Mouse (Mus musculus): ENCODE measurements around the gene Mmp19. TPM values are rescaled to one million over a fixed set of nuclear protein-coding genes. Genes with fewer than 3 reads are reported as not detected.

Mmp19 gene
- 6.9 and 8.3 TPM in 2 replicates for polyA plus RNA-seq (2015; fragmentation: Nextera tagmentation; extraction: Ambion mirVana)

DNA sequence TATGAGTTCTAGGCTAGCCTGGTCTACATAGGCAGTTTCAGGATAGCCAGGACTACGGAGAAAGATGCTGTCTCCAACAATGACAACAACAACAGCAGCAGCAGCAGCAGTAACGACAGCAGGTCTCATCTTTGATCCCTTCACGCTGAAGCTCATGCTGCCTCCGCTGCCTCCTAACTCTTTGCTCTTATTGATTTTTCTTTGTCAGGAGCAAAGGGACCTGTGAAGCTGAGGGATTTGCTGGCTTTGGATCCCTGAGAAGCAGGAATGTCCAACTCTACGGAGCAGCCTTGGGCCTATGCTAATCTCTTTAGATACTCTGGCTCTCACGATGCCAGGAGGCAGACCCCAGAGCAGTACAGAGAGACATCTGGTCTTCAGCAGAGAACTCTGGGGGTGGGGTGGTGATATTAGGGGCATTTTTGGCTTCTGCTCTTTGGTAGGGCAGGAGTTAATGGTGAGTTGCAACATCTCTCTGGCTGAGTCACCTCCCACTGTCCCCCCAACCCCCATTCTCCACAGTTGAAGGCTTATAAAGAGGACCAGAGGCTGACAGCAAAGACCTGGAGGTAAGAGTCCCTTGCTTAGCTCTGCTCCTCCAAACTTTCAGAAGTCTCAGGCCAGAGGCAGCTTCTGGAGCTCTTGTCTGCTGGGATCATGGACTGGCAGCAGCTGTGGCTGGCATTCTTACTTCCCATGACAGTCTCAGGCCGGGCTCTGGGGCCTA is at the start of gene Mmp19:
Mmp19 (plus strand) TSS at position 513 of the 727 bp plus-strand sequence.
- DNase-seq, result no peak
- Histone ChIP-seq H3K9me3 (replicated peaks) (no peaks in the 10 kb centered on the region), H3K4me3 (replicated peaks) (peak within 1 kb of the TSS; percentile 41), H3K27me3 (no peaks in the 10 kb centered on the region), H3K27ac (peak within 1 kb of the TSS; percentile 62), H3K4me1 (replicated peaks) (0 out of 2 replicates have a peak, but pooled peaks cover 5% of the 10 kb centered on the region), H3K4me2 (peak within 1 kb of the TSS; percentile 42), H3K36me3 (no peaks in the 10 kb centered on the region), H3K9ac (peak within 1 kb of the TSS; percentile 43; the same call in 1 of the 2 replicates)
- WGBS (ENCODE audit: insufficient replicate concordance), result 56% methylated on average over 7 of the region's 7 CpGs
- peak; percentile 63 for ATAC-seq (ENCODE audit: low read depth)

DNA sequence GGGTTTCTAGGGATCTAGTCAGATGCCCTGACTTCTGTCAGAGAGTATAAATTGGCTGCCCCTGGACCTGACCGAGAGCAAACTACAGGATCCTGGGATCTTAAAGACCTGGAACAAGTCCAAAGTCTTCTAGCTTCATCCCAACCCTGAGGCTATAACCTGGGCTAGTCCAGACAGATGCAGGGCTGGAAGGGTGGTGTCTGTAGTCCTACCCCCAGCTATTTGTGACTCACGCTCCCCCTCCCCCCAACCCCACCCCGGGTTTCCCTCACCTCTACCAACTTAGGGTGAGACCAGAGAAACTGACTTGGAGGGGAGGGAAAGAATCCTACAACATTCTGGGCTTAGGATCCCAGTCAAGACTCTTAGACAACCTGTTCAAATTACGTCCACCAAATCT is 48.1 kb upstream of the Mmp19 start:
- WGBS (ENCODE audit: insufficient replicate concordance), result 41% methylated on average over 4 of the region's 4 CpGs
- ATAC-seq (ENCODE audit: low read depth), result no peak
- Histone ChIP-seq H3K27ac (no peak overlapping the region), H3K36me3 (no peaks in the 10 kb centered on the region), H3K4me2 (peak overlapping the region; percentile 72), H3K9me3 (replicated peaks) (no peaks in the 10 kb centered on the region), H3K4me1 (replicated peaks) (peaks cover 46% of the 10 kb centered on the region), H3K27me3 (peaks cover 48% of the 10 kb centered on the region), H3K9ac (no peak overlapping the region), H3K4me3 (replicated peaks) (peak overlapping the region; percentile 59)
- no peak for DNase-seq

DNA sequence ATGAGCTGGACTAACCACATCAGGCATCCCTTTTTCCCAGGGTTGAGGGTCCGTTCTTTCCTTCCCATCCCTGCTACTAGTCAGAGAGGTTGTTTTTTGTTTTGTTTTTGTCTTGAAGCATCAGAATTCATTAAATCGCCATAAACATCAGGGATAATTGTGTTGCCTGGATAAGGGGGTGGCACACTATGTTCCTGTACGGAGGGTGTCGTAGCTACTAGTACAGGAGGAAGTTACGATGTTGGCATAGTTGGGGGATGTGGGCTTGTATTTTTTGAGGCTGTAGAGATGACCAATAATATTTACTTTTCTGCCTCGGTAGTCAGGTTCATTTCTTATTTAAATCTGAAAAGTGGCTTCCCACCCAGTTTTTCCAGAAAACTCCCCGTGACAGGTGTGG is 47.5 kb upstream of the Mmp19 start:
- no peak for DNase-seq
- H3K27me3 ChIP-seq, result peaks cover 48% of the 10 kb centered on the region
- peak overlapping the region; percentile 59 for H3K4me3 ChIP-seq (replicated peaks)
- ATAC-seq (ENCODE audit: low read depth), result no peak
- no peaks in the 10 kb centered on the region for H3K9me3 ChIP-seq (replicated peaks)
- peak overlapping the region; percentile 72 for H3K4me2 ChIP-seq
- no peaks in the 10 kb centered on the region for H3K36me3 ChIP-seq
- peak overlapping the region; percentile 56 for H3K9ac ChIP-seq
- peaks cover 44% of the 10 kb centered on the region for H3K4me1 ChIP-seq (replicated peaks)
- WGBS (ENCODE audit: insufficient replicate concordance), result 1% methylated on average over 7 of the region's 7 CpGs
- no peak overlapping the region for H3K27ac ChIP-seq

DNA sequence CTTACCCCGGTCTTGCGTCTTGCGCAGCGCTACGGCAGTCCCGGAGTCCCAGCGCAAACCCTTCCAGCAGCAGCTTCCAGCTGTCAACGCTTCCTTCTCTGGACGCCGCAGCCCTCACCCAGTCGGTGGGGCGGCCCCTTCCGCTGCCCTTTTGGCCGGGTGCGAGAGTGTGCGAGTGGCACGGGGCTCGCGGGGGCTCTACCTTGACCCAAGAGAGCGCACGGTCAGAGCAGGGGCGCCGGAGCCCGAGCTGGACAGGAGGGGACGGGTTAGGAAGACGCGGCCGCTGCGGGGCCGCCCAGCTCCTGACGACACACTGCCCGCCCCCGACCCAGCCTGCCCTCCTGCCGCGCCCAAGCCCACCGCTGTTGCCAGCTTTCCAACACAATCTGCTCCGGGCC is 46.9 kb upstream of the Mmp19 start:
- H3K4me2 ChIP-seq, result peak overlapping the region; percentile 72
- H3K27ac ChIP-seq, result no peak overlapping the region
- under 1% methylated on average over 37 of the region's 37 CpGs for WGBS (ENCODE audit: insufficient replicate concordance)
- no peaks in the 10 kb centered on the region for H3K36me3 ChIP-seq
- peak overlapping the region; percentile 59 for H3K4me3 ChIP-seq (replicated peaks)
- ATAC-seq (ENCODE audit: low read depth), result no peak
- H3K9ac ChIP-seq, result peak overlapping the region; percentile 56
- H3K4me1 ChIP-seq (replicated peaks), result peaks cover 46% of the 10 kb centered on the region
- no peak for DNase-seq
- peaks cover 48% of the 10 kb centered on the region for H3K27me3 ChIP-seq
- no peaks in the 10 kb centered on the region for H3K9me3 ChIP-seq (replicated peaks)

DNA sequence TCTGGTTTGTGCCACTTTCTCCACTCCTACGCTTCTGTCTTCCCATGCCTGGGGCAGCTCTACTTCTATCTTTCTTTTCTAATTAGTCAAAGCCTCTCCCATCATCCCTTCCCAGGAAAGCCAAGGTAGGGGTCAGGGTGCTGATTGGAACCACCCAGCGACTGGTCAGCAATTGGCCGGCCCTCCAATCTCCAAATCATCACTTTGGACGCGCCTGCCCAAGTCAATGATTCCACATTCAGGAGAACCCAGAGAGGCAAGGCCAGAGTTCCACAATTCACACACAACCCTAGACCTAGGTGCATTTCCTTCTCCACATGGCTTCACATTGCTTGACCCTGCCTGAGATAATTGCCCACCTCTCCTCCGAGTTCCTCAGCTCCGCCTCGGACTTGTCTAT is 46.5 kb upstream of the Mmp19 start:
- Histone ChIP-seq H3K36me3 (no peaks in the 10 kb centered on the region), H3K27me3 (peaks cover 48% of the 10 kb centered on the region), H3K4me2 (peak overlapping the region; percentile 72), H3K27ac (no peak overlapping the region), H3K9ac (peak overlapping the region; percentile 56), H3K4me3 (replicated peaks) (peak overlapping the region; percentile 59), H3K4me1 (replicated peaks) (peaks cover 50% of the 10 kb centered on the region), H3K9me3 (replicated peaks) (no peaks in the 10 kb centered on the region)
- no peak for DNase-seq
- no peak for ATAC-seq (ENCODE audit: low read depth)
- WGBS (ENCODE audit: insufficient replicate concordance), result 18% methylated on average over 8 of the region's 8 CpGs

DNA sequence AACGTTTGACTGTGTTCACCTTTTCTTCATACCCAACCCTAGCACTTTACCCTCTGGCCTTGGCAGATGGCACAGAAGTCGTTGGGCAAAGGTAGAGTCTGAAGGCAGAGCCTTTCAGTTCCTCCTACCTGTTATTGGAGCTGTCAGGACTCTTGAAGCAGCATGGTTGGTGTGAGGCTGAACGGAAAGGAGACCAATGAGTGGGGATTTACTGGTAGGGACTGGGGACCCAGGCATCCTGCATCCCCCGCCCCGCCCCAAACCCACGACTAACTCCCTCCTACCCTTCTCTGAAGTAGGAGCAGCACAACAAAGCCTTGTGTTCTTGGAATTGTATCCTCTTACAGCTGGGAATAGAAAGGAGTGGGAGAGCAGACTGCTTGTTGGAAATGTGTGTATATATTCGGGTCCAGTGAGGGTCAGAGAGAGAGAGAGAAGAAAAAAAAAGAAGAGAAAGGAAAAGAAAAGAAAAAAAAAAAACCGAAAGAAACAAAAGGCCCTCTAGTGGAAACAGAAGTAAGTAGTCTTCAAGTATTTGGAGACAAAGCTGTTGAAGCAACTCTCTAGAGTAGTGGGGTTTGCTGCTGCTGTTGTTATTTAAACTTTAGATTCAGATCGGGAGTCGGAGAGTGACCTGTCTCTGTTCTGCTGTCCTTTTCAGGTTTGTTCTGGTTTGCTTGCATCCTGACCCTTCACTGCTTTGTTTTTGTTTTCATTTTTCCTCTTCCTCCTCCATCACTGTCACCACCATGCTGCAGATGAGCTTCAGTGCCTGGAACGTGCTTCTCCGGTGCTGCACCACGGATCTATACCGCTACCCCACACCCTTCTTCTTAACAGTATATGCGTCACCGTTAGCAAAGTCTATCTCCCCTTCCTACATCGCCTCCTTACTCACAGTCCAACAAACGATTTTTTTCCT is 45.8 kb upstream of the Mmp19 start, which contains the start of gene Dgka:
Dgka (minus strand) TSS at position 176 of the 922 bp plus-strand sequence.
- 0 out of 2 replicates have a peak within 1 kb of the TSS, but pooled peaks have one; percentile 10 for H3K27ac ChIP-seq
- peaks cover 48% of the 10 kb centered on the region for H3K27me3 ChIP-seq
- whole genome bisulfite sequencing (ENCODE audit: insufficient replicate concordance), result 19% methylated on average over 18 of the region's 18 CpGs
- ATAC-seq (ENCODE audit: low read depth), result no peak
- peak within 1 kb of the TSS; percentile 56 for H3K9ac ChIP-seq
- H3K9me3 ChIP-seq (replicated peaks), result no peaks in the 10 kb centered on the region
- H3K4me2 ChIP-seq, result peak within 1 kb of the TSS; percentile 72
- H3K36me3 ChIP-seq, result no peaks in the 10 kb centered on the region
- DNase-seq, result no peak
- peak within 1 kb of the TSS; percentile 59 for H3K4me3 ChIP-seq (replicated peaks)
- H3K4me1 ChIP-seq (replicated peaks), result peaks cover 57% of the 10 kb centered on the region

DNA sequence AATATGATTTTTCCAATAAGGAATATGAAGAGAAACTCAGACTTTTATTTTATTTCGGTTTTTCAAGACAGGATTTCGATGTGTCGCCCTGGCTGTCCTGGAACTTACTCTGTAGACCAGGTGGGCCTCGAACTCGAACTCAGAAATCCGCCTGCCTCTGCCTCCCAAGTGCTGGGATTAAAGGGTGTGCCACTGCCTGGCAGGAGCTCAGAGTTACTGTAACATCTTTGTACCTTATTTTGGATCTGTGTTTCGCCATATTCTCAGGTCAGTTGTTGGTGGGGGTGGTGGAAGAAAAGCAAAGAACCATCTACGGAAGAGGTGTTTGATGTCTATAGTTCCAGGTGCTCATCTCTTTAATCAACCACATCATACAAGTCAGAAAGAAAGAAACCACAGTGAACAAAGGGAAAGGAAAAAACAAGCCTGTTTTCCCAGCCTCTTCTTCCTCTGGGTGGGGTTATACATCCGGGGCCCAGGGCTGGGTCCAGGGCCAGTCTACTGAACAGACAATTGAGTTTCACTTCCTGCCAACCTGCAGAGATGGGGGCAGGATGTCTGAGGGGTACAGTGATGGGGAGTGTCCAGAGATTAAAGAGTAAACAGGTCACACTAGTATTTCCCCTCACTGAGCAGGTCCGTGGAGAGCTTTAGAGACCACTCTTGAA is 44.6 kb upstream of the Mmp19 start:
- H3K27me3 ChIP-seq, result peaks cover 48% of the 10 kb centered on the region
- H3K9me3 ChIP-seq (replicated peaks), result no peaks in the 10 kb centered on the region
- ATAC-seq (ENCODE audit: low read depth) (no peak), DNase-seq (no peak)
- peaks cover 60% of the 10 kb centered on the region for H3K4me1 ChIP-seq (replicated peaks)
- no peak overlapping the region for H3K4me2 ChIP-seq
- H3K4me3 ChIP-seq (replicated peaks), result no peak overlapping the region
- no peak overlapping the region for H3K9ac ChIP-seq
- no peaks in the 10 kb centered on the region for H3K36me3 ChIP-seq
- 71% methylated on average over 10 of the region's 10 CpGs for WGBS (ENCODE audit: insufficient replicate concordance)
- no peak overlapping the region for H3K27ac ChIP-seq

DNA sequence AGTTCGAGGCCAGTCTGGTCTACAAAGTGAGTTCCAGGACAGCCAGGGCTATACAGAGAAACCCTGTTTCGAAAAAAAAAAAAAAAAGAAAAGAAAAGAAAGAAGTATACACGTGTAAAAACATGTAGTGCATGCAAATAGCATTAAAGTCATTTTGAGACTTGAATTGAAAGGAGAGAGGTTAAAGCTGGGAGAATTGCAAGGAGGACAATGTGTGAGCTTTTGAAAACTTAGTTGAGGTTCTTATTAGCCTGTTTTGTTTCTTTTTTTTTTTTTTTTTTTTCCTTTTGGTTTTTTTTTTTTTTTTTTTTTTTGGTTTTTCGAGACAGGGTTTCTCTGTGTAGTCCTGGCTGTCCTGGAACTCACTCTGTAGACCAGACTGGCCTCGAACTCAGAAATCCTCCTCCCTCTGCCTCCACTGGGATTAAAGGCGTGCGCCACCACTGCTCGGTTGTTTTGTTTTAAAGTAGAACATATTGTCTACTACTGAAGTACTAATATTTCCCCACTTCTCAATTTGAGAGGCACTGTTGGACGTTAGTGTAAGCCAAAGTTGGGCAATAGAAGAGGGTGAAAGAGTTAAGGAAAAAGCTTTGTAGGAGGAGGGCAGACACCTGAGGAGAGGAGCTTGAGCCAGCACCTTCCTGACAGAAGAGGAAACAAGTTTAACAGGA is 43.6 kb upstream of the Mmp19 start:
- H3K27me3 ChIP-seq, result peaks cover 43% of the 10 kb centered on the region
- no peaks in the 10 kb centered on the region for H3K36me3 ChIP-seq
- peak overlapping the region; percentile 91 for H3K4me3 ChIP-seq (replicated peaks)
- peak overlapping the region; percentile 85 for H3K9ac ChIP-seq
- DNase-seq (no peak), ATAC-seq (ENCODE audit: low read depth) (no peak)
- H3K9me3 ChIP-seq (replicated peaks), result no peaks in the 10 kb centered on the region
- WGBS (ENCODE audit: insufficient replicate concordance), result 49% methylated on average over 9 of the region's 9 CpGs
- H3K27ac ChIP-seq, result peak overlapping the region; percentile 93
- H3K4me1 ChIP-seq (replicated peaks), result peaks cover 62% of the 10 kb centered on the region
- H3K4me2 ChIP-seq, result peak overlapping the region; percentile 93

DNA sequence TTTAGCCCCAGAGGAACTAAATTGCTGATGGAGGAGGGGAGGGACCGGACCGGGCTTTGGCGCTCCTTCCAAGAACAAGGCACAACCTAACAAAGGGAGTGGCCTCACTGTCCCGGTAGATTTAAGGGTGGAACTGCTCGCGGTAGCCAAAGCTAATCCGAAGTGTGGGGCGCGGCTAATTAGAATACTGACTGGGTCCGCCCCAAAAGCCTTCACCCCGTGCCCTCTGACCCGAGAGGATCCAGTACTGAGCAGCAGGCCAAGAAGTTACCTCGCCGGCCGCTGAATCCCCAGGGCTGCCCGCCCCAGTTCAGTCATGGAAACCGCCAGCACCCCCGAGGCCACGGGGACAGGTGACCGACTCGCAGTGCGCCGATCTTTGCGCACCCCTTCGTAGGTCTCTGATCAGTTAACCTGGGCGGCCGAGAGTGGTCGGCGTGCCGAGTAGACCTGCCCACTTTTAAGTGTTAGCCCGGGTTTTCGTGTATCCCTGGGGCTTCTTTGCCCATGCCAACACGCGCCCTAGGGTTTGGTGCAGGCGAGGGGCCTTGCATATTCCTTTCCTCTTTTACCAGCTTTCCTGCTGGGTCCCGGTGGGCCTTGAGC is 43.0 kb upstream of the Mmp19 start, which contains the start of gene Pym1:
Pym1 (plus strand) TSS at position 244 of the 606 bp plus-strand sequence.
- peak; percentile 82 for DNase-seq
- H3K27ac ChIP-seq, result peak within 1 kb of the TSS; percentile 93
- H3K4me1 ChIP-seq (replicated peaks), result peaks cover 60% of the 10 kb centered on the region
- under 1% methylated on average over 36 of the region's 36 CpGs for WGBS (ENCODE audit: insufficient replicate concordance)
- peaks cover 37% of the 10 kb centered on the region for H3K27me3 ChIP-seq
- peaks cover 2% of the 10 kb centered on the region; the same call in 1 of the 2 replicates for H3K36me3 ChIP-seq
- peak; percentile 91 for ATAC-seq (ENCODE audit: low read depth)
- H3K9me3 ChIP-seq (replicated peaks), result no peaks in the 10 kb centered on the region
- peak within 1 kb of the TSS; percentile 91 for H3K4me3 ChIP-seq (replicated peaks)
- peak within 1 kb of the TSS; percentile 85 for H3K9ac ChIP-seq
- peak within 1 kb of the TSS; percentile 93 for H3K4me2 ChIP-seq

DNA sequence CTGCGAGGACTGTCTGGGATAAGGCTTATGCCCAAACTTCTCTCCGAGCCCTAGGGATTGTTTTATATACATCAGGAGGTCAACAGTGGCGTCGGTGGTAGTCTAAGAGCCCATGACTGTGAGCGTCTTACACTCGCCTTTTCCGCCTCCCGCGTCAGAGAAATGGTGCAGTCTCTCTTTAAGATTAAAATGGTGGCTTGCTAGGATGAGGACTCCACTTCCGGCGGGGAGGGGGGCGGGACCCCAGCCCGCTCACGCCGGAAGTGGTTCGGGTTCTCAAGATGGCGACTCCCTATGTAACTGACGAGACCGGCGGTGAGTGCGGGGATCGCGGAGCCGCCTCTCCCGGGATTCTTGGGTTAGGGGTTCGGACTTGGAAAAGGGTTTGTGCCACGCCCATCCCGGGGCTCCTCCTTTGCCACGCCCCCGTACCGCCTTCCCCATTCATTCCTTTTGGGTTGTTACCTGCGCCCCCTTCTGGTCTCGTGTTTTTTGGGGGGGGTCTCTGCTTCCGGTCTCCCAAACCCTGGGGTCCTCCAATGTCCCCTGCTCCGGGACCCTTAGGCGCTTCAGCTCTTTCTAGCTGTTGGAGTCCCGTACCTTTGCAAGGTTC is 42.4 kb upstream of the Mmp19 start:
- Histone ChIP-seq H3K27me3 (peaks cover 31% of the 10 kb centered on the region), H3K9ac (peak overlapping the region; percentile 85), H3K4me2 (peak overlapping the region; percentile 93), H3K4me3 (replicated peaks) (peak overlapping the region; percentile 91), H3K27ac (peak overlapping the region; percentile 93), H3K36me3 (peaks cover 8% of the 10 kb centered on the region; the same call in 1 of the 2 replicates), H3K9me3 (replicated peaks) (no peaks in the 10 kb centered on the region), H3K4me1 (replicated peaks) (peaks cover 55% of the 10 kb centered on the region)
- WGBS (ENCODE audit: insufficient replicate concordance), result under 1% methylated on average over 37 of the region's 37 CpGs
- ATAC-seq (ENCODE audit: low read depth) (peak; percentile 78), DNase-seq (peak; percentile 68)
